Mouse (Mus musculus): ENCODE data around the gene Slc30a6.

Gene Slc30a6

GRCm38 (mm10) chr17:74395383-74396065 is at the start of gene Slc30a6:
Slc30a6 (plus strand) TSS chr17:74395608.
- peak; percentile 91 for DNase-seq (ENCODE audit: low read depth, low spot score)

- DNase-seq (ENCODE audit: low read depth, low spot score) = no peak
Measured at GRCm38 (mm10) chr17:74363592-74363991, 31.8 kb upstream of the Slc30a6 start.

- DNase-seq (ENCODE audit: low read depth, low spot score) = no peak
Measured at GRCm38 (mm10) chr17:74376916-74377315, 18.5 kb upstream of the Slc30a6 start.

GRCm38 (mm10) chr17:74386657-74387056 is 8.8 kb upstream of the Slc30a6 start:
- no peak for DNase-seq (ENCODE audit: low read depth, low spot score)

GRCm38 (mm10) chr17:74389847-74390246 is 5.6 kb upstream of the Slc30a6 start:
- no peak for DNase-seq (ENCODE audit: low read depth, low spot score)

GRCm38 (mm10) chr17:74394381-74394780 is 1.0 kb upstream of the Slc30a6 start:
- DNase-seq (ENCODE audit: low read depth, low spot score) = no peak

GRCm38 (mm10) chr17:74394855-74395254 is 553 bp upstream of the Slc30a6 start:
- DNase-seq (ENCODE audit: low read depth, low spot score) = no peak

- DNase-seq (ENCODE audit: low read depth, low spot score) = no peak
Measured at GRCm38 (mm10) chr17:74396766-74397165, 1.4 kb downstream of the Slc30a6 start.

GRCm38 (mm10) chr17:74397173-74397572 is 1.8 kb downstream of the Slc30a6 start:
- DNase-seq (ENCODE audit: low read depth, low spot score) = no peak

GRCm38 (mm10) chr17:74402486-74403222 is 7.2 kb downstream of the Slc30a6 start:
- no peak for DNase-seq (ENCODE audit: low read depth, low spot score)

- no peak for DNase-seq (ENCODE audit: low read depth, low spot score)
Measured at GRCm38 (mm10) chr17:74406487-74406886, 11.1 kb downstream of the Slc30a6 start.

GRCm38 (mm10) chr17:74409722-74410121 is 14.3 kb downstream of the Slc30a6 start:
- no peak for DNase-seq (ENCODE audit: low read depth, low spot score)

- DNase-seq (ENCODE audit: low read depth, low spot score) = no peak
Measured at GRCm38 (mm10) chr17:74413324-74413723, 17.9 kb downstream of the Slc30a6 start.

- DNase-seq (ENCODE audit: low read depth, low spot score) = no peak
Measured at GRCm38 (mm10) chr17:74414671-74415070, 19.3 kb downstream of the Slc30a6 start.

GRCm38 (mm10) chr17:74416841-74417360 is 21.5 kb downstream of the Slc30a6 start:
- DNase-seq (ENCODE audit: low read depth, low spot score) = no peak

- DNase-seq (ENCODE audit: low read depth, low spot score) = no peak
Measured at GRCm38 (mm10) chr17:74418171-74418570, 22.8 kb downstream of the Slc30a6 start.

- no peak for DNase-seq (ENCODE audit: low read depth, low spot score)
Measured at GRCm38 (mm10) chr17:74420656-74421055, 25.2 kb downstream of the Slc30a6 start.

GRCm38 (mm10) chr17:74424401-74425005 is 29.1 kb downstream of the Slc30a6 start:
- no peak for DNase-seq (ENCODE audit: low read depth, low spot score)

- no peak for DNase-seq (ENCODE audit: low read depth, low spot score)
Measured at GRCm38 (mm10) chr17:74430074-74430473, 34.7 kb downstream of the Slc30a6 start.

GRCm38 (mm10) chr17:74431481-74431880 is 36.1 kb downstream of the Slc30a6 start:
- peak; percentile 59 for DNase-seq (ENCODE audit: low read depth, low spot score)

GRCm38 (mm10) chr17:74432631-74433030 is 37.2 kb downstream of the Slc30a6 start:
- DNase-seq (ENCODE audit: low read depth, low spot score) = no peak

- no peak for DNase-seq (ENCODE audit: low read depth, low spot score)
Measured at GRCm38 (mm10) chr17:74437762-74438161, 42.4 kb downstream of the Slc30a6 start.
